Mouse (Mus musculus) kidney, postnatal 0 days (tissue): ENCODE data around the gene Slc22a17. TPM values are rescaled to one million over a fixed set of nuclear protein-coding genes. Genes with fewer than 3 reads are reported as not detected.

Experiments used
- ATAC-seq: fragments of 200-750 bp; cut with Nextera tagmentation; replicated peaks from 2 replicates; pipeline ENCODE4 v1.8.0; 2017; ENCODE audit warnings: low read depth, moderate number of reproducible peaks, moderate TSS enrichment, moderate library complexity; ENCODE audit not compliant: low FRiP score
- DNase-seq: peaks from one replicate; pipeline ENCODE4 v3.0.0-alpha.2; 2016; ENCODE audit warnings: low spot score
- H3K27ac ChIP-seq: fragments of 300-500 bp; sonication (generic); 2 replicates; pipeline ENCODE4 v1.5.1; 2014; ENCODE audit warnings: mild to moderate bottlenecking
- H3K27me3 ChIP-seq: fragments of 300-500 bp; sonication (generic); 2 replicates; pipeline ENCODE4 v1.6.1; 2014; ENCODE audit warnings: low read length, mixed read lengths; ENCODE audit not compliant: insufficient read depth
- H3K36me3 ChIP-seq: fragments of 300-500 bp; sonication (generic); 2 replicates; pipeline ENCODE4 v1.6.1; 2014; ENCODE audit warnings: low read length, mixed read lengths; ENCODE audit not compliant: insufficient read depth
- H3K4me1 ChIP-seq: fragments of 300-500 bp; sonication (generic); replicated peaks from 2 replicates; pipeline ENCODE4 v1.6.1; 2014; ENCODE audit warnings: antibody characterized with exemption, low read length, mixed read lengths; ENCODE audit not compliant: insufficient read depth
- H3K4me2 ChIP-seq: fragments of 300-500 bp; sonication (generic); 2 replicates; pipeline ENCODE4 v1.6.1; 2014; ENCODE audit warnings: mild to moderate bottlenecking, low read length, moderate library complexity, mixed read lengths
- H3K4me3 ChIP-seq: fragments of 300-500 bp; sonication (generic); replicated peaks from 2 replicates; pipeline ENCODE4 v1.5.1; 2014; ENCODE audit warnings: low read depth, low read length
- H3K9ac ChIP-seq: fragments of 300-500 bp; sonication (generic); 2 replicates; pipeline ENCODE4 v1.6.1; 2014; ENCODE audit warnings: low read depth, low read length
- H3K9me3 ChIP-seq: fragments of 300-500 bp; sonication (generic); replicated peaks from 2 replicates; pipeline ENCODE4 v1.6.1; 2016; ENCODE audit warnings: low read length, inconsistent platforms, mixed read lengths
- CTCF ChIP-seq: IDR thresholded peaks from 2 replicates; pipeline ENCODE4 v1.5.1; 2016; ENCODE audit warnings: antibody characterized with exemption, low read depth, mild to moderate bottlenecking, moderate library complexity
- WGBS: fragments of 180-500 bp; shearing (Covaris S2); extraction: QIAGEN DNeasy Blood & Tissue Kit; methylation state at CpG from one replicate; pipeline ENCODE4 v1.1.7; 2014; 5-methylcytosine and 5-hydroxymethylcytosine counted together
- polyA plus RNA-seq: library from polyadenylated mRNA; unstranded; fragments of >200 nt; fragmentation: Nextera tagmentation; extraction: Ambion mirVana; gene quantifications from 2 replicates; pipeline ENCODE4 v1.2.1, GENCODE M21; 2015

Gene Slc22a17
- polyA plus RNA-seq, 1 experiment from 2014 or later = 48.1 TPM

DNA sequence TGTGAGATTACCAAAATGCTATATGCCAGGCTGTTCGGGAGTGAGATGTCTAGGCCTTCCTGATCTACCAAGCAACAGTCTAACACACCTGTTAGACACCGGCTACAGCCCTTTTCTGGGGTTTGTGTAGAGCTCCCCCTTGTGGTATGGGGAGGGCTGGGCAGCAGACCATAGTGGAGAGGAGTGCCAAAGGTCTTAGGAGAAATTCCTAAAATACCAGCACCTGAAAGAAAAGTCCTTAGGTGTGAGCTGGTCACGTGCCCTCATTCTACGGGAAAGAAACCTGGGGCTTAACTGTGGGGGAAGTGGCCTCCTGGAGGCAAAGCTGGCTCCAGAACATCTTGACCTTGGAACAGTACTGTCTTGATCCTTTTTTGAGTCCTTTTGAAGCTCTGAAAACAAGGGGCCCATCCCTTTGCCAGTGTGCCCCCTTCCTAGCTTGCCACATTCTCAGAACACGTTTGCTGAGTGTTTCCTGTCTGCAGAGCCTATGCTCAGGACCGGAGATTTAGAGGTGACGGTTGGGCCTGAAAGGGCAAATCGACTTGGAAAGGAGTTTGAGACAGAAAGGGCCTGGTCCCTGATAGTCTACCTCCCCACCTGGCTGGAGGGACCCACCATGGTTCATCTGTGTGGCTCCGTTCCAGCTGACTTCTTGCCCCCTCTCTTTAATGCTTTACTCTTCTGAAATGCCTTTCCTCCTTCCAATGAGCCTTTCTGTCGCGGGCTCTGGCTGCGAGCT, 26.7 kb upstream of the Slc22a17 start:
- Histone ChIP-seq H3K27ac (peak overlapping the region; percentile 52; the same call in 1 of the 2 replicates), H3K36me3 (no peaks in the 10 kb centered on the region), H3K27me3 (no peaks in the 10 kb centered on the region), H3K9ac (no peak overlapping the region), H3K4me1 (peaks cover 13% of the 10 kb centered on the region), H3K4me2 (no peak overlapping the region), H3K9me3 (no peaks in the 10 kb centered on the region), H3K4me3 (no peak overlapping the region)
- WGBS = 46% methylated on average over 12 of the region's 12 CpGs
- ATAC-seq (peak; percentile 70; the same call in 1 of the 2 replicates), DNase-seq (peak; percentile 81)
- TF ChIP-seq CTCF = peak; percentile 92

DNA sequence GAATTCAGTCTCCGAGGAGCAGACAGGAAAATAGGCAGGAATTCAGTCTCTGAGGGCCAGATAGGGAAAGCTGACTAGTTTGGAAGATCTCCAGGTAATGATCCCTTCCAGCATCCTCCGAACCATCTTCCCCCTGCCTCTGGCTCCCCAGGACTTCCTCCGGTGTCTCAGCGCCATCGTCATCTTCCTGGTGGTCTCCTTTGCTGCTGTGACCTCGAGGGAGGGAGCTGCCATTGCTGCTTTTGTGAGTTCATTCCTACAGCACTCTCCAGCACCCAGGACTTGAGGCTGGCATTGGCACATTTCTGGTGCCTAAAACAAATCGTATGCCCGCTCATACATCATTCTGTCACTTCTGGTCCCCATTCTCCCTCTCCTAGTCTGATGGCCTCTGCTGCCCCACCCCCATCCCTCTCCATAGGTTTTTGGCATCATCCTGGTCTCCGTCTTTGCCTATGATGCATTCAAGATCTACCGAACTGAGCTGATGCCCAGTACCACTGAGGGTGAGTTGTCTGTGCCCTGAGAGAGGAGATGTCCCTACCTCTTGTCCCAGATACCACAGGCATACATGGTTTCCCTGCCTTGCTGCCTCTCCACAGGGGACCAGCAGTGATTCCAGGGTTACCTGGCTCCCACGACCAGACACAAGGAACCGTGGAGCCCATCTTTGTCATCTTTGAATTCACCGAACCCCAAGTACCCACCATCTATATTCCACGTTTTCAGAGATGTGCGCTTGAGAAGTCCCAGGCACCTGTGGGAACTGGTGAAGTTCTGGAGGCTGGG, 25.7 kb upstream of the Slc22a17 start:
- Histone ChIP-seq H3K4me1 (peaks cover 13% of the 10 kb centered on the region), H3K9ac (no peak overlapping the region), H3K4me3 (no peak overlapping the region), H3K9me3 (no peaks in the 10 kb centered on the region), H3K4me2 (no peak overlapping the region), H3K27ac (no peak overlapping the region), H3K27me3 (no peaks in the 10 kb centered on the region), H3K36me3 (no peaks in the 10 kb centered on the region)
- ATAC-seq (no peak), DNase-seq (no peak)
- TF ChIP-seq CTCF = no peak
- WGBS = 72% methylated on average over 15 of the region's 15 CpGs

DNA sequence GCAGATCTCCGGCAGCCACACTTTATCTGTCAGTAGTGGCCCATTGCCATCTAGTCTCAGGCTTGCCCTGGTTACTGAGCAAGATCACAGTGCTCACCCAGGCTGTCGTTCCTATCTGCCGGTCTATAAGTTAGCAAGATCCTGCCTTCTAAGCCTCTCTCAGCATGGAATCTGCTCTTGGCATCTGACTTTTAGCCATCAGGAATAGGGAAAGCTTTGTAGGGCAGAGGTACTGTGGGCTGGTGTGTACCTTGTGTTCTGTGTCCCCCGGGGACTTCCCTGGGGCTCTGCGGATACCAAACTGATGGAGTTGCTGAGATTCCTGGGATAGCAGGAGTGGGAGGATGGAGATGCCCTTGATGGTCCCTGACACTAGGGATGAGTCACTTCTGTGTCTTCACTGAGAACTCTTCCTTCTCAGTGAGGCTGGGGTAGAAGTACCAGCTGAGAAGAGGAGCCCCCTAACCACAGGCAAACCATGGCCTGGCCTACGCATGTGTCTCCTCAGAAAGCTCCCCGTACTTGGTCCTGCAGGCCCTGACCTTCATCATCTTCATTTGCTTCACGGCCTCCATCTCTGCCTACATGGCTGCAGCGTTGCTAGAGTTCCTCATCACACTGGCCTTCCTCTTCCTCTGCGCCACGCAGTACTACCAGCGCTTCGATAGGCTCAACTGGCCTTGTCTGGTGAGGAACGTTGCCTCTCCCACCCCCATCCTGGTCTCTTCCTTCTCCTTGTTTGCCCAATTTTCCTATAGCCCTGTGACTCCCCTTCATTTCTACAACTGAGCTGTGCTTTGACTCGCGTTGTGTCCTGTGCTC, 24.6 kb upstream of the Slc22a17 start:
- Histone ChIP-seq H3K4me2 (no peak overlapping the region), H3K36me3 (no peaks in the 10 kb centered on the region), H3K27me3 (no peaks in the 10 kb centered on the region), H3K4me3 (no peak overlapping the region), H3K9me3 (no peaks in the 10 kb centered on the region), H3K9ac (no peak overlapping the region), H3K27ac (no peak overlapping the region), H3K4me1 (peaks cover 13% of the 10 kb centered on the region)
- WGBS = 77% methylated on average over 16 of the region's 16 CpGs
- ATAC-seq (no peak), DNase-seq (no peak)
- TF ChIP-seq CTCF = no peak

DNA sequence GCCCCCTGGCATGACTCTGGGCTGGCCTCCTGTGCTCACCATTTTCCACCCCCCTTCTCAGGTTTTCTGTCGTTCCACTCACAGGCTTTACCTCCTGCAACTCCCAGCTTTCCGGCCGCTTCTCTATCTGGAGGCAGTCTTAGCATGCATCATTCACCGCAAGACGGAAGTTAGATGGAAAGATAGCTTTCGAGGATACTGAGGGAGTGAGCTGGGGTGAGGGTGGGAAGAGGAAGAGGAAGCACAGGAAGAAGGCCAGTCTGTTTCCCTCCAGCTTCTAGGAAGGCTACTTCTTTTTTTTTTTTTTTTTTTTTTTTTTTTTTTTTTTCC, 23.9 kb upstream of the Slc22a17 start:
- Histone ChIP-seq H3K27me3 (no peaks in the 10 kb centered on the region), H3K9ac (no peak overlapping the region), H3K4me3 (no peak overlapping the region), H3K27ac (peak overlapping the region; percentile 47; the same call in 1 of the 2 replicates), H3K9me3 (no peaks in the 10 kb centered on the region), H3K4me1 (peaks cover 13% of the 10 kb centered on the region), H3K36me3 (no peaks in the 10 kb centered on the region), H3K4me2 (no peak overlapping the region)
- DNase-seq (peak; percentile 66), ATAC-seq (0 out of 2 replicates have a peak, but pooled peaks have one; percentile 7)
- 23% methylated on average over 6 of the region's 6 CpGs for WGBS
- TF ChIP-seq CTCF = no peak

DNA sequence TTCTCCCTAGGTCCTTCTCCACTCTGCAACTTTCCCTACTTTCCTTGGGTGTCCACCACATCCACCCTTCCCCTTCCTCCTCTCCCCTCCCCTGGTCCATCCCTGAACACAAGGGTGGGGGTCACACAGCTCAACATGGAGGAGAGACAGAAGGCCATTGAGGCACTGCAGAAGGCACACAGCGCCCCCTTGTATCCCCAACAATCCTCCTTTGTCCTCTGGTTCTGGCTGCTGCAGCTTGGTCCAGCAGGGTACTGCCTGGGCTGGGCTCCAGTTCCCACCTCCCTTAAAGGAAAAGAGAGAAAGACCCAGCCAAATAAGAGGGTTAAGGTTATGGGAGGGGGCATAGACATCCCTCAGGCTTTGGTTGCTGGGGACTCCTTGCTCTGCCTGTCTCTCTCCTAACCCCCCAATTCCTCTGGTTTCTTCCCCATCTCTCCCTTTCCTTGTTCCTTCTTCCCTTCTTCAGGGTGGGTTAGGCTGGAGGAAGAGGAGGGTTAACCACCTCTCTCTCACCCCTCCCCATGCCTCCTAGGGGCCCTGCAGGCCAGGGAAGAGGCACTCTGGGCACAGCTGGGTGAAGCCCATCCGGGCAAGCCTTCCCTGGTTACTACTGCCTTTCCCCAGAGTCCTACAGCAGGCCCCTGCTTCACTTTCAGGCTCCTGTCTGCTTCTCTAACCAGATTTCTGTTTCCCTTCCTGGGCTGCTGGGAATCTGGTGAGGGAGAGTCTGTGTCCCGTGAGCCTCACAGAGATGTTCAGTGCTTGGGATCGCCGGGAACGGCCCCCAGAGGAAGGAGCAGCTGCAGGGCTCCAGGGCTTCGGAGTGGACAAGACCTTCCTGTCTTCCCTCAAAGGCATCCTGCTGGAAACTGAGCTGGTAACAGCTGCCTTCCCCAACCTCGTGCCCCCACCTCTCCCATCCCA, 23.2 kb upstream of the Slc22a17 start, which contains the start of gene Cmtm5:
Gene Cmtm5 (plus strand): TSS at position 358 of the 927 bp plus-strand sequence.
- Histone ChIP-seq H3K36me3 (no peaks in the 10 kb centered on the region), H3K4me2 (no peak within 1 kb of the TSS), H3K9me3 (no peaks in the 10 kb centered on the region), H3K9ac (peak within 1 kb of the TSS; percentile 35; the same call in 1 of the 2 replicates), H3K4me1 (peaks cover 13% of the 10 kb centered on the region), H3K27me3 (no peaks in the 10 kb centered on the region), H3K4me3 (no peak within 1 kb of the TSS), H3K27ac (peak within 1 kb of the TSS; percentile 47)
- ATAC-seq (peak; percentile 11; the same call in 1 of the 2 replicates), DNase-seq (no peak)
- 22% methylated on average over 8 of the region's 8 CpGs for WGBS
- peak; percentile 38; the same call in 1 of the 2 replicates for TF ChIP-seq CTCF
